Mouse (Mus musculus): ENCODE data around the gene Tmem107.

Tmem107 gene

DNA sequence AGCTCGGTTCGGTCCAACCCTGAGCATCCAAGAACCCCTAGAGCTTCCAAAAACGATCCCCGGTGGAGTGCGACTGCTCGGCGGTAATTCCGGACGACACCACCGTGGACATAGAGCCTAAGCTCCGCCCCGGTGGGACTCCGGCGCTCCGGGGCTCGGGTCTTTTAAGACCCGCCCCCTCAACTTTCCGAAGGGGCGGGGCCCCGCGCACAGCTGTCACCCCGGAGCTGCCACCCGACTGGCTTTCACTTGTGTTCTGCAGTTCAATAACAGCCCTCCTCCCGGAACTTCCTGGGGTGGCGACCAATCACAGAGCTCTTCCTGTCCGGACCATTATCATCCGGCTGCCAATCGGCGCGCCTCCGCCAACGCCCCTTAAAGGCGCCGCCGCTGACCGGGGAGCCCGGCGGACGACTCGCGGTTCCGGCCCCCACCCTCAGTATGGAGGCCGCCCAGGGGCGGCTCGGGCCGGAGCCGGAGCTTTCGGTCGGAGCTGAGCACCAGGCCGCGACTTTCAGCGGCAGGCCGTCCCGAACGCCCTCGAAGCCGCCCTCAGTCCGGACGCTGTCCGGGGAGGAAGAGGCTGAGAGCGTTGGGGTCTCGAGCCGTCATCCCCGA, 11.1 kb upstream of the Tmem107 start, which contains the start of gene Borcs6:
Gene Borcs6 (plus strand): TSS at position 361 of the 618 bp plus-strand sequence.
- peak; percentile 96 for DNase-seq (ENCODE audit: low read depth, low spot score)

DNA sequence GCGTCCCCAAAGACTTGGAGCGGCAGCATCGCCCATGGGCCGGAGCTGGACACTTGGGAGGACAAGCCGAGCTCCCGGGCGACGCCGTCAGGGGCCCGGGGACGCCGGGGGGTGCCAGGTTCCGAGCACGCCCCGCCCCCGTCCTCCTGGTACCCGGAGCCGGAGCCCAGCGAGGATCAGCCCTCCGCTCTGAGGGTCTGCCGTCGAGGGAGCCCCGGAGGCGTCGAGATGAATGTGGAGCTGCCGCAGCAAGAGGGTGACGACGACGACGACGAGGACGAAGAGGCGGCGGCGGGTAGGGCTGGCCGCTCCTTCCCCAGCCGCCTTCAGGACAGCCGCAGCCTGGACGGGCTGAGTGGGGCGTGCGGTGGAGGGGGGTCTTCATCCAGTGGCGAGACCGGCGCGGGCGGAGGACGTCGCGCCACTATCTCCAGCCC, 10.6 kb upstream of the Tmem107 start:
- peak; percentile 69 for DNase-seq (ENCODE audit: low read depth, low spot score)

DNA sequence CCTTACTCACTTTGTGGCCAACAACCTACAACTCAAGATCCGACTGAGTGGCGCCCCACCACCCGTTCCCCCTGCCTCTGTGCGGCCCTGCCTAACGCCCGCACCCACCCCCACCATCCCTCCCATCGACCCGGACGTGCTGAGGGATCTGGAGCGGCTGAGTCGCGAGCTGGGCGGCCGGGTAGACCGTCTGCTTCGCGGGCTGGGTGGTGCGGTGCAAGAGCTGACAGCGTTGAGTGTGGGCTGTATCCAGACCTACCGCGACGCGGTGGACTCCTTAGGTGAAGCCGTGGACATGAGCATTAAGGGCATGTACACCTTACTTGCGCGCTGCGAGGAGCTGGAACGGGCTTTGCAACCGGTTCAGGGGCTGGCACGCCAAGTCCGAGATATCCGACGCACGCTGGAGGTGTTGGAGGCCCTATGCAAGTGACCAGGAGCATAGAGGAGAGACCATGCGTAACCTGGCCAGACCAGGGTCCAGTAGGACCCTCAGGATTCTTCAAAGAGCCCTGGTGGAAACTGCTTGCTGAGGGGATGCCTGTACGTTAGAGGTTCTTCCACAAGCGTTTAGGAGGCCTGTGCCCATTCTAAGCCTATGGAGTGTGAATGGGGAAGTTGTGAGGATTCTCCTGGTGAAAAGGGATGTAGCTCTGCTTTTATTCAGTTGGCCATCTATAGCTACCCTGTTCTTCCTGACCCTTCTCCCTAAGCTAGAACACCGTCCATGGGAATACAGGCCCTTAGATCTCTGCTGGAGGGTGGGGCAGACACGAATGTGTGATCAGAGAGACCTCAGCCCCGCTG, 10.0 kb upstream of the Tmem107 start:
- DNase-seq (ENCODE audit: low read depth, low spot score), result peak; percentile 54

DNA sequence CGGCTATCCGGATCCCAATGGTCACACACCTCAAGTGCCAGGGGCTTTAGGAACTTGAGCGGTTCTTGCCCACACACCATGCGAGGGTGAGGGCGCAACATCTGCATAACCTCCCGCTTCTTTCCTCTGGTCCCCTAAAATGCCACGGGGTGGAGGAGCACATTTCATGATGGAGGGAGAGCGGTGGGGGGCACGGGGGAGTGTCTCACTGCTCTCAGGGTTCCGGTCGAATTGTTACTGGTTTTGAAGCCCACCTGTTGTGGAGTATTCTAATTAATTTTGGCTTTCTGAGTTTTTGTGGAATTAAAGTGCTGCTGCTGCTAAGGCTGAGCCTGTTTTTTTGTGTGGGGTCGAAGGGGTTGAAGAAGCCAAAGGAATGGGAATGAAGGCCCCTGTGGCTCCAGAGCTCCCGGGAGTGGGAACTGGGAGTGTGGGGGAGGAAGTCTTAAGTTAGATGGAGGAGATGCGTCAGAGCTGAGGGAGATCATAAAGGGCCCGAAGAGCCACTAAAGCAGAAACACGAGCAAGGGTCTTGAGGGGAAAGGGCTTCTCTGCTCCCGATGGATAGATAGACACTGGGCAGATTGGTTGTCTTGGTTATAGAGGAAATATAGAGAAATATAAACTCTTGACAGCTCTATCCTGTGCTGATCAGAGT, 9.2 kb upstream of the Tmem107 start:
- peak; percentile 20 for DNase-seq (ENCODE audit: low read depth, low spot score)

DNA sequence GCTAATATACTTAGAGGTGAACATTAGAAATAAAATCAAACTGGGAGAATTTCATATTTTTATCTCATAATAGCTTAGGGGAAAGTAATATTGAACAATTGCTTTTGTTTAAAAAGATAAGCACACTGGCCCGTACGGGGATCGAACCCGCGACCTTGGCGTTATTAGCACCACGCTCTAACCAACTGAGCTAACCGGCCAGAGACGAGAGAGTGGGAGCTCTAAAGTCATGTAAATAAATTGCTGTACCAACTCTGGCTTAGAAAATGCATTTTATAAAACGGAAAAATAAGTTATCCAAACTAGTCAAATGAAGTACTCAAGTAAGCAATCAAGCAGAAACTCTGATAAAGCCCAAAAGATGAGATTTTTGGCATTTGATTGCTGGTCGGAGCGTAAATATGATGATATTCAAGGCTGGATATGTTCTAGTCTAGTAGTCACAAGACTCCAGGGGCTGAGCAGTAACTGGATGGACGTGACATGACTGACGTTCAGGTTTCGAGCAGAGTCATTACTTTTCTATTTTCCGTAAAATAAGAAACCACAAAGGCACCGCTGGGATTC, 8.3 kb upstream of the Tmem107 start:
- DNase-seq (ENCODE audit: low read depth, low spot score), result peak; percentile 85

DNA sequence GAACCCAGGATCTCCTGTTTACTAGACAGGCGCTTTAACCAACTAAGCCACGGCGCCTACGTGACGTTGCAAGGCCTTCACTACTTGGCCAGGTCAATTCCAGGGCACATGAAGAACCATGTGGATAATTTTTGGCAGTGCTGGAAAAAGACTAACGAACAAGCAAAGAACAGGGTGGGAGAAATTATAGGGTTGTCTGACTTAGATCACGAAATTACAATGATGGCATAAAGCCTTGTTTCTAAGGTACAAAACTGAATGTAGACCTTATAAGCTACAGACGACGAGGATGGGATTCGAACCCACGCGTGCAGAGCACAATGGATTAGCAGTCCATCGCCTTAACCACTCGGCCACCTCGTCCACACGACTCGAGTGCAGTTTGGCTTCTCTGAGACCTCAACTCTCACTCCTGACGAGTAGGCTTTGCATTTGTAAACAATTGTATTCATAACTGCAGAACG, 7.8 kb upstream of the Tmem107 start:
- DNase-seq (ENCODE audit: low read depth, low spot score), result peak; percentile 95

DNA sequence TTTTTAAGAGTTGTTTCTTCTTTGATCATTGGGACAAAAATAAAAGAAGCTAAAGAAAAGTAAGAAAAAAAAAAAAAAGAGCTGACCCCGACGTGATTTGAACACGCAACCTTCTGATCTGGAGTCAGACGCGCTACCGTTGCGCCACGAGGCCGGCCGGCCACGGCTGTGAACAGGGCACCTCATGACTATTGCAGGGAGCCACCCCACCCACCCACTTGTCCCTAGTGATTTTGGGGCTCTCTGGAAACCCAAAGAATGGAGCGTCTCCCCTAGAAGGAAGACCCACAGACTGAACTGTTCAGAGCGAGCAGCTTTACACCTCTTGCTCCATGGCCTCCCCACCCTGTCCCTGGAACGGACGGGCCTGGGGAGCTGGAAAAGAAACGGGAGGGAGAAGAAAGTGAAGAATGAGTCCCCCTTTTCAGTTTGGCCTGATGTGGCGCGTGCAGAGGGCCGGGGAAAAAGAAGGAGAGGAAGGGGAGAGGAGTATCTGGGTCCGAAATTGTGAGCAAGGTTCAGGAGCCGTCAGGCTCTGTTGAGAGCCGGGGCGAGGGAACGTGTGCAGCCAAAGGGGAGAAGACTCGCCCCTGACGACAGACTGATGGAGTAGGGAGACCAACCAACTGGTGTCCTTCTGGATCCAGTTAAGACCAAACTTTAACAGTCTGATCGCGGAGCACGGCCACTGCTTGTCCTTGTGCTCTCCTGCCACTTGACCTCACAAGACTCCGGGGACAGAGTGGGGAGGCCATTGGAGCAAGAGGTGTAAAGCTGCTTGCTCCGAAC, 7.0 kb upstream of the Tmem107 start:
- peak; percentile 92 for DNase-seq (ENCODE audit: low read depth, low spot score)

DNA sequence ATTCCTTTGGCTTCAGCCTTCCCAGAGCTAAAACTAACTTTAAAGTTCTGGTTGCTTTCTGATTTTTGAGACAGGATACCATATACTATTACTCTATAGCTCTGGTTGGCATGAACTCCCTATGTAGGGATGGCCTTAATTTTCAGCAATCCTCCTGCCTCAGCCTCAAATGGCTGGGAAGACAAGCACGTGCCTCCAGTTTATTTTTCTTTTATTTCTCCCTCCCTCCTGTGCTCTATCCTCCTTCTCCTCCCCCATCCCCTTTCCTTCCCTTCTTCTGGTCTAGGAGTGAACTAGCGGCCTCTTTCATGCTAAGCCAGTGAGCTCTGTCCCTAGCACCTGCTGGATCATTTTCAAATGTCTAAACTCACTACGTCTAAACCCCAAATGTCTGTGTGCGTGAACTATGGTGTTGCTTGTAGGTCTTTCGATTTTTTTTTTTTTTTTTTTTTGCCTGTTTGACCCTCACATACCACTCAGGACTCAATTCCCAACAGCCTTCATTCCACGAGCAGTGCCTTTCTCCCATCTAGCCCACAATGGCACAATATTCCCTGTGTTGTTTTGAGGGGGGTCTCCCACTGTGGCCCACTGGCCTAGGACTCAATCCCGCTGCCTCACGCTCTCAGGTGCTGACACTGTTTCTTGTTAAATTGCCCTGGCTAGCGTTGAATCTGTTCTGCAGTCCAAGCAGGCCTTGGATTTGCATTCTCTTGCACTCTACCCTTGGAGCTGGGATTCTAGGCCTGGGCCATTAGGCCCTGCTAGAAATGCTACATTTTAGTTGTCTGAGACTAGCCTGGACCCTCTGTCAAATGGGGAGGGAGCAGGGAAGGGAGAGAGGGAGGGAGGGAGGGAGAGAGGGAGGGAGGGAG, 6.1 kb upstream of the Tmem107 start:
- no peak for DNase-seq (ENCODE audit: low read depth, low spot score)

DNA sequence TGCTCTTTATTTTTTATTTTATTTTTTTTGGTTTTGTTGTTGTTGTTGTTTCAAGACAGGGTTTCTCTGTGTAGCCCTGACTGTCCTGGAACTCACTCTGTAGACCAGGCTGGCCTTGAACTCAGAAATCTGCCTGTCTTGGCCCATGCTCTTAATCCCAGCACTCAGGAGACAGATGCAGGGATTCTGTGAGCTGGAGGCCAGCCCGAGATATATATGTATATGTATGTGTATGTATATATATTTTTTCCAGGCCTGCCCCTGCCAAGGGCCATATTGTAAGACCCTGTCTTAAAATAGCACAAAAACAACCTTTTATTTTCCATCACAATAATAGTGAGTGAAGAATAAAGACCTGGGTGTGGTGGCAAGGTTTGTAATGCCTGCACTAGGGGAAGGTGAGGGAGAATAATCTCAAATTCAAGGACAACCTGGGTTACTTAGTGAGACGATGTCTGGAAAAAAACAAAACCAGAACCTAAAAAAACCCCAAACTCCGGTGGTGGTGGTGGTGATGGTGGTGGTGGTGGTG, 5.1 kb upstream of the Tmem107 start:
- DNase-seq (ENCODE audit: low read depth, low spot score), result no peak

DNA sequence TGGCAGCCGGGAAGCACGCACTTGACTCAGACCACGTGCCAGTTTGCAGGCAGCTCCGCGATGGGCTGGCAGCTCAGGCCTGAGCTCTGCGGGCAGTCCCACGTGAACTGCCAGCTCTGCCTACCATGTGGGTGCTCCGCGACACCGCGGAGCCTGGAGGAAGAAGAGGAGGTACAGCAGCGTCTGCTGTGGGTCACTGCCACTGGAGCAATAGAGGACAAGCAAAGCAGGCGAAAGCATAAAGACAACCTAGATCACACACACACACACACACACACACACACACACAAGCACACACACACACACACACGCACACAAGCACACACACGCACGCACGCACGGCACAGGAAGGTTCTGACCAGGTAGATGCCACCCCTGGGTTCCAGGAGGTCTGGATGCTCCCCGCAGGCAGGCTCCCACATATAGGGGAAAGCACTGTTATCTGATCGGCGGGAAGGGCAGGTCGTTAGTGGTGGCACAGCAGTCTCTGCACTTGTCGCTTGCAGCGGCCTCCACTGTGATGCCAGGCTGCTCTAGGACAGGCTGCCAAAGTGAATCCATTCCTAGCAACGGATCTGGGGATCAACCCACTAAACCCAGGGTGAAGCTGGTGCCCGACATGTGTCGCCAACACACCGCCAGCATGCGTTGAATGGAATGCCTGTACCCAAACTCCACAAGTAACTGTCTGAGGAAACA, 4.3 kb upstream of the Tmem107 start:
- peak; percentile 63 for DNase-seq (ENCODE audit: low read depth, low spot score)

DNA sequence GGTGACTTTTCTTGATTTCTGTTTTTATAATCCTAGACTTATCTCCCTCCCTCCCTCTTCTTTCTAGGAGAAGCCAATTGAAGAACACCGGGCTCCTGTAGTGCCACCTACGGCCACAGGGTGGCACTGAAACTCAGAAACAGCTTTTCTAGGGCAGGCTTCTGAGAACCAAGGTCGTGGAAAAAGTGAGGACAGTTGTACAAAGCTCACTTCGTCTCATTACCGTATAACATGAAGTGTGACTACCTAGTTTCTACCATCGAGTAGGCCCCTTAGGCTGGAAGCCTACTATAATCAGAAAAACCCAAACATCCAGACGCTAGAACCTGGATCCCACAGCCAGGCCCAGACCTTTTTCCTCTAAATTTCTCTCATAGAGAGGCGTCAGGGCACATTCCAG, 3.6 kb upstream of the Tmem107 start:
- peak; percentile 90 for DNase-seq (ENCODE audit: low read depth, low spot score)

DNA sequence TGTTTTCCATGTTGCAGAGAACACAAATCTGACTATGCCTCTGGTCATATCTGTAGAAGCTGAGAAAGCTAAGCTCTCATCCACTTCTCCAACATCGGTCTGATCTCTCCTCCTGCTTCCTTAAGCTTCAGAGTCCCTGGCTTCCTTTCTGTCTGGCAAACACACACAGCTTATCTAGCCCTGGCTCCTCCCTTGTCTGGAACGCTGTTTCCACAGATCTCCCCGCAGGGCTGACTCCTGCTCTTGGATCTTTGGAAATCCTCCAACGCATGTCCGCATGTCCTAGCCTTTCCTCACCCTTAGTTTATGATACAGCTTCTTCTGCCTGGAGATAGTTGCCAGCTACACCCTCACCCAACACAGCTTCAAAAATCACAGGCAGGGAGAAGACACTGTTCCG, 3.0 kb upstream of the Tmem107 start:
- DNase-seq (ENCODE audit: low read depth, low spot score), result no peak

DNA sequence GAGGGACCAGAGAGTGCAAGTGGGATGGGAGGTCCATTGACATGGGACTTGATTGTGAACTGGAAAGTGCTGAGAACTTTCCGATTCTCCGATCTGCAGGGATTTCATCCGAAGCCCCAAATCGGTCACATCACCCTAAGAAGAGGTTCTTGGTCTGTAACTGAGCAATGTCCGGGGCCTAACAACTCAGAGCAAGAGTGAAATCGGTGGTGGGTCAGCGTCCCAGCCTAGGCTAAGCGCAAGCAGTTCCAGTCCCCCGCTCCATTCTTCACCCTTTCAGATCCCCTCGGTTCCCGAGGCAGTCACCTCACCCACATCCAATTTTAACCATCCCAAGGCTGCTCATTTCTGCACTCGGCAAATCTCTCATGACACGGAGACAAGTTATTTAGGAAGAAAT, 513 bp upstream of the Tmem107 start:
- no peak for DNase-seq (ENCODE audit: low read depth, low spot score)

DNA sequence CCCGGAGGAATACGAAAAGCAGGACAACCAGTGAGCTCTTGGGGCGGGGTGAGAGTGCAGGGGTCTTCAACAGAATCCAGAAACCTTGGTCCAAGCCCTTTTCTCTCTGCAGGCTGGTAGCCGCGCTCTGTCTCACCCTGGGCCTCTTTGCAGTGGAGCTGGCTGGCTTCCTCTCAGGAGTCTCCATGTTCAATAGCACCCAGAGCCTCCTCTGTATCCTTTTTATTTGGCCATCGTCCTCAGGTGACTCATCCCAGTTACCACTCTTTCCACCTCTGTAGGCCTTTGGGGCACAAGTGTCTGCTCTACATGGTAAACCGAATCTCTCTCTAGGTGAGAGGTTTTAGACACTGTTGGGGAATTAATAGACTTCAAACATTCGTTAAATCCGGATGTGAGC, 656 bp downstream of the Tmem107 start:
- no peak for DNase-seq (ENCODE audit: low read depth, low spot score)

DNA sequence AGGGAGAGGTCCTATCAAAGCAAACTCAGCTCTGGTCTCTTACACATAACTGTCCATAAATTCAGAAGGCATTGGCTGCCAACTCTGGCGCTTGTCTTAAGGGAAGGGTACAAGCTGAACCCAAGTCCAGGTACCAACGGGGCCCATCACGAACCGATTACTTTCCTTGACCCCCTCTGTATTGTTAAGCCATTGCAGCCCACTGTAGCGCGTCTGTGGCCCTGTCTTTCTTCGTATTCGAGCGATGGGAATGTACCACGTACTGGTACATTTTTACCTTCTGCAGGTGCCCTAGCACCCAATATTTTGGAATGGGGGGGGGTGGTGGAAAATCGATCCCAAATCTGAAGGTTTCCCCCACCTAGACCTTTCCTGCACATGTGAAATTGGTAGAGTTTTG, 1.6 kb downstream of the Tmem107 start:
- no peak for DNase-seq (ENCODE audit: low read depth, low spot score)

DNA sequence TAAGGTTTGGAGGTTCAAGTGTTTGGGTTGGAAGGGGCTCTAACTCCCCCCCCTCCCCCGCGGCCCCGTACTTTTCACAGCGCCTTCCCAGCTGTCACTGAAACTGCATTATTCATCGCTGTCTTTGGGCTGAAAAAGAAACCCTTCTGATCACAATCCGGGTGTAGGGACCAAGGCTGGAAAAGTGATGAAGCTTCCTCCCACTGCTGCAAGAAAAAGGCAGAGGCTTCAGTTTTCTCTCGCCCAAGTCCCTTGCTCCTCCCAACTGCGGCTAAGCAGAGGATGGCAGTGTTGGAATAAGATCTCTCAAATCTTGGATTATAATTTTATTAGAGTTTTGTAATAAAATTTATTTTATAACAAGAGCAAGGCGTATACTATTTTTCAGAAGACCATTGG, 2.1 kb downstream of the Tmem107 start:
- no peak for DNase-seq (ENCODE audit: low read depth, low spot score)

DNA sequence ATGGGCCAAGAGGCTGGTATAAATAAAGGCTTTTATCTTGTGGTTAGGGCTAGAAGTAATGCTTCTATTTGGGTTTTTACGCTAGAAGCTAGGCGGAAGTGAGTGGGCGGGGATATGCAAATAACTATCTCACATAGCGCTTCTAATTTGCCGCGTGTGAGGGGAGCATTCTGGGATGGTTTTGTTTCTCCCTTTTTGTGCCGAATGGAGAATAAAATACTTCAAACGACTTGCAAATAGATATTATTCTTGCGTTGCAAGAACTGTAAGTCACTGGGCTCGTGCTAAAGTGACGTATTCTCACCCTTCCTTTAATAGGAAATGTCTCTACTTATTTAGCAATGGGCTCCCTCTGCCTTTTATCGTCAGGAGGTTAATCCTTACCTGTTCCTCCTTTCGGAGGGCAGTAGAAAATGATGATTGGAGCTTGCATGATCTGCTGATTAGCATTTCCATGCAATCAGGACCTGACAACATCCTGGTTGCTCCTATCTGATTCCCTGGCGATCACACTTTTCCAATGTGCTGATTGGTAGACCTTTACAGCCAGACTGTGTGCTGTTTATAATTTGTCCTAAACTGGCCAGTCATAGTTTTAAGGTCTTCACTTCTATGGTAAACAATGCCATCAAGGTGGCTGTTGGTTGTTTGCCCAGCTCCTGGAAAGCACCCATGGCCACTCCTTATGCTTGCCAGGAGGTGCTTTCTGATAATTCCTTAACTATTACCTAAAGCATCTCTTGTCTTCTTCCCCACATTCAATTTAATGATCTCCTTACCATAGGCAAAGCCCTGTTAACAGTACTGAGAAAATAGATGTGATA, 2.7 kb downstream of the Tmem107 start:
- DNase-seq (ENCODE audit: low read depth, low spot score), result peak; percentile 95

DNA sequence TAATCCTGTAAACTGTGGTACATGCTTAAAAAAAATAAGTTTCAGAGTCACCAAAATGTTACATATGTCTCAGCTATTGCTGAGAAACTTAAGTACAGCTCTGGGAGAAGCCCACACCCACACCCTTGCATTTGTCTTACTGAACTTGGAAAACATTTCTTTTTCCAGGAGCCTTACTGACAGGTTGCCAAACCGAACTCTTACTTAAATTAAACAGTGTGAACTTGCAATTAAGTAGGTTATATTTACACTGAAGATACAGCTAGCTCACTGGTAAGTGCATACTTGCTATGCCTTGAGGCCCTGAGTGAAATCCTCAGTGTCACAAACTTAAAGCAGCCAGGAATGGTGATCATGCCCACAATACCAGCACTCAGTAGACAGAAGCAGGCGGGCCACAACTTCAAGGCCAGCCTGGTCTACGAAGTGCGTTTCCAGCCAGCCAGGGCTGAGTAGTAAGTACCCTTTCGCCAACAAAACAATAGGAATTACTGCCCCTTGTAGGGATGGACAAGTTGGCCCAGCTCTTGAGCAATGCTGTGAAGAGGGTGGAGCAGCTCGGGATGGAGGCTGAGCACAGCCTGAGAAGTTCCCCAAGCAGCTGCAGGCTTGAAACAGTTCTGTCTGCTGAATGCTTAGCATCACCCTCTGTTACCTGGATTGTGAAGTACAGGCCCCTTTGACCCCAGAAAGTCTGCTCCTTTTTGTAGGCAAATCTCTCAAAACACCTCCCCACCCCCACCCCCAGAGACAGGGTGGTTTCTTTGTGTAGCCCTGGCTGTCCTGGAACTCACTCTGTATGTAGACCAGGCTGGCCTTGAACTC, 3.6 kb downstream of the Tmem107 start:
- DNase-seq (ENCODE audit: low read depth, low spot score), result no peak

All from CD4-positive, CD25-positive, alpha-beta regulatory T cell, adult 2 months (primary cell).